Mouse (Mus musculus) cerebellum, adult 9-11 months (tissue): ENCODE results near the gene 4931414P19Rik.

Experiments
- DNase-seq: peaks from one replicate; pipeline ENCODE4 v3.0.0; 2022

The 4931414P19Rik gene

GRCm38 (mm10) chr14:54579638-54580037 is 26.2 kb downstream of the 4931414P19Rik start:
- DNase-seq = no peak

DNA sequence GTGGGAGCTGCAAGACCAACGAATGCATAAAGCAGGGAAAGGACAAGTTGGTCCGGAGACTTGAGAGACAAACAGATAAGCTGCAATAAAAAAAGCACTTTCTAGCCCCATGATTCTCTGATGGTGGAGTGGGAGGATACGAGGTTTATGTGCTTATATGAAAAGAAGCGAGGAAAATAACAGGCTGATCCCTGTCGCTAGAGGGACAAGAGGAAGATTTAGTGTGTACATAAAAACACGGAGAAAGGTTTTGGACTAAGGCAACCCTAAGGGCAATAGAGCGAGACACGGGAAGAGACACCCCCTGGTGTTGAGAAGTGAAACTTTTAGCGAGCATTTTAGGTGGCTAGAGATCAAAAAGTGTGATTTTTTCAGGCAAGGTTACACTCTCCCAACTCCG is 27.7 kb downstream of the 4931414P19Rik start:
- DNase-seq = no peak

DNA sequence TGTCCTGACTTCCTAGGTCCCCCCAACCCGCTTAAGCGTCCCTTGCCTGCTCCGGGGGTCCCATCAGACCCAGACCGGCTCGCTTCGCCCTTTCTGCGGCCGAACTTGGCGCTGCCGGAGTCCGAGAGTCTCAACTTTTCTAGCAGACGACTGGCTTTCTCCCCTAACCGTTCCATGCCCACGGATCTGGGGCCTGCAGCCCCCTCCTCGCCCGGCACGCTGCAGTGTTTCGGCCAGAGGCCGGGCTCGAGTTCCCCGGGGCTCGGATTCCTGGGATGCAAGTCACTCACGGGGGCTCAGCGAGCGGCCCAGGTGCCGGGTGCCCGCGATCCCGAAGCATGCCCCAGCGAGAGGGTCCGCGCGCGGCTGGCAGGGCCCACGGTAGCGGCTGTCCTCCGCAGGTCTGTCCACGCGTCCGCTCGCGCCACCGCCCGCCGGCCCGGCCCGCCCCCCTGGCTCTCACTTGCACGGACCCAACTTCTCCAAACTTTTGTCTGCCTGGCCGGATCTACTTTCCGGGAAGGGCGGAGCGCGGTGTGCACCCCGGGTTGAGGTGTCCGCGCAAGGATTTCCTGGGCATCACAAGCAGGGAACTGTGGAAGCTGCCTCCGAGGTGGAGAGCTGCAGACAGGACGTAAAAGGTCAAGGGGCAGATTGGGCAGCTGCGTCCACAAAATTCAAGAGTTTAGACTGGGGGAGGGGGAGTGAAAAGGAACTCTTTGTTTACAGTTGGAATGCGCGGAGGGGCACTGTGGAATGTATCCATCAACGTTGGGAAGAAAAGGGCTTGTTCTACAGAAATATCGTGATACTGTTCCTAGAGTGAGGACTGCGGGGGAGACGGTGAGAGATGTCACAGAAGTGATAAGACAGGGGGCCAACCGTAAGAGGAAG is 28.5 kb downstream of the 4931414P19Rik start, which contains the start of gene Ajuba:
TSS of gene Ajuba (minus strand) at position 470 of the 894 bp plus-strand sequence.
- DNase-seq = no peak

DNA sequence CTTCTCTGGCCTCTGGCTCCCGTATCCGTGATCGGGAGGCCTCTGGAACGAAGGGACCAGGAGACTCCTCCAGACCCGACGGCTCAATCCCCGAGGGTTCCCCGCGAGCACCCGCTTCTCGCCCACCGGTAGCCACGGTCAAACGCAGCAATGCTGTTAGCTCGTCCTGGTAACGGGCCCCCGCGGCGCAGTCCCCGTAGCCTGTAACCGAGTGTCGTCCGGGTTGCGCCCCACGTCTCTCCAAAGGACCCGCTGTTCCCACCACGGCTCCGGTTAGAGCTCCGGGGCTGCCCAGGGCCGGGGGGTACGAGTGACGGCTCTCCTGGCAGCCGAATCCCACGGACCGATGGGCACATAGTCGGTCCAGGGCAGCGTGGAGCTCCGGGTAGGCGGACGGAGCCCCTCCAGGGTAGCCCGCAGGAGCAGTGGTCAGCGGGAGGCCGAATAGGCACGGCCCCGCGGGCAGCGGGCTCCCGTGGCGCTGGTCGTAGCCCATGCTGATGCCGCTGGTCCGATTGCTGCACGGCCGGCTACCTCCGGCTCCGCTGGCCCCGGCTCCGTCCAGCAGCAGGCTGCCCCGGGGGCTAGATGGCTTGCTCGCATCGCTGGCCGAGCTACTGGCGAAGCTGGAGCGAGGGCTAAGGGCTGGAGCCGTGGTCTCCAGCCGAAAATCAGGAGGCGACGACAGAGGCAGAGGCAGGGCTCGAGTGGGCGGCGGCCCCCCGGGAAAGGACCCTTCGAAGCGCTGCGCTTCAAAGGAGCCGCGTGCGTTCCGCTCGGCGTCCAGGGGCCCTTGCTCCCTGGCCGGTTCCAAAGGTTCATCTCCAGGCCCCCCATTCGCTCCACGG is 29.3 kb downstream of the 4931414P19Rik start:
- DNase-seq = no peak

DNA sequence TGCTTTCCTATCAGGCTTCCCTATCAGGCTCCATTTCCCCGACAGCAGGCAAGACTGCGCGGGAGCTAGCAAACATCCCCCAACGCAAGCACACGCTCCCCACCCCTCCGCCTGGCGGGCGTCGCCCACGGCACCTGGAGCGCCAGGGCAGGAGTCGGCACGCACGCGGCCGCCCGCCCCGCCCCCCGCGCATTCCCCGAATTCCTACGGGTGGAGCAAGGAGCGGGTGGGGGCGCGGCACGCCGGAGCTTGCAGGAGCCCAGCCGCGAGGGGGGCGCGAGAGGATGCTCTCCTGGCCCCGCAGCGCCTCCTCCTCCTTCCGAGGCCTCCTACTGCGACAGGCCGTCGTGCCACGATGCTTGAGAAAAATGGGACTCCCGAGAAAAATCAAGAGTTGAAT is 30.2 kb downstream of the 4931414P19Rik start:
- no peak for DNase-seq

- DNase-seq = no peak
Observed at GRCm38 (mm10) chr14:54575031-54575430, 30.8 kb downstream of the 4931414P19Rik start.

GRCm38 (mm10) chr14:54574253-54574652 is 31.5 kb downstream of the 4931414P19Rik start:
- no peak for DNase-seq

DNA sequence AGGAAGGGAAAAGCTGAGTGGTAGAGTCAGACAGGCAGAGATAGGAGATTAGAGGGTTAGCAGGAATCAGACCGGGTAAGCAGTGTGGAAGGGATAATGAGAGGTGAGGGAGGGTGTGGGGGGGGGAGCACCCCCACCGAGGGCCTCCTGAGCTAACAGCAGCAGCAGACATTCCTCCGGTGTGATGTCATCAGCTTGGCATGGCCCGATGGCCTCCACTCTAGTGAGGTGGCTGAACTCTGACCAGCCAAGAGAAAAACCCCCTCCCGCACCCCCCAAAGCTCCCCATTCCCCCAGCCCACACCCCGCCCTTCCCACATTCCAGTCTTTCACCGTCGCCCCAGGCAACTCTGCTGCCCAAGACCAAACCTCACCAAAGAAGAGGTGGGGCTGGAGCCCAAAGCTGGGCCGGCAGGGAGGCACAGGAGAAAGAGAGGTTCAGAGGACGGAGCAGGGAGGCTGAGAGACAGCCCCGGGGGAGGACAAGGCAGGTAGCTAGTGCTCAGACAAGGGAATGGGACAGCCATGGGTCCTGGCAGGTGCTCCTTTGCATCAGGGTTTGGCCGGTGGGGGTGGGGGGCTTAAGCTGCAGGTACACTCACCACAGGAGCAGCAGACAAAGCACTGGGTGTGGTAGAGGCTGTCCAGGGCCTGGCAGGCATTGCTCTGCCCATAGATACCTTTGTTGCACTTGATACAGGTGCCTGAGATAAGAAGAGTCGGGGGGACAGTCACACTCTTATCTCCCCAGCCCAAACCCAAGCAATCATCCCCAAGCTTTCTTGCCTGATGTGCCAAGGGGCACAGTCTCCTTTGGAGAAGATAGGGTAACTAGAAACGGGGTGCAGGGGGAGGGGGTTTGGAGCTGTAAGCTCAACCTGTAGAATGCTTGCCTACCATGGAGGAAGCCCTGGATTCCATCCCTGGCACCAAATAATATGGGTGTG is 32.7 kb downstream of the 4931414P19Rik start:
- DNase-seq = no peak

- DNase-seq = no peak
Observed at GRCm38 (mm10) chr14:54572122-54572521, 33.7 kb downstream of the 4931414P19Rik start.

DNA sequence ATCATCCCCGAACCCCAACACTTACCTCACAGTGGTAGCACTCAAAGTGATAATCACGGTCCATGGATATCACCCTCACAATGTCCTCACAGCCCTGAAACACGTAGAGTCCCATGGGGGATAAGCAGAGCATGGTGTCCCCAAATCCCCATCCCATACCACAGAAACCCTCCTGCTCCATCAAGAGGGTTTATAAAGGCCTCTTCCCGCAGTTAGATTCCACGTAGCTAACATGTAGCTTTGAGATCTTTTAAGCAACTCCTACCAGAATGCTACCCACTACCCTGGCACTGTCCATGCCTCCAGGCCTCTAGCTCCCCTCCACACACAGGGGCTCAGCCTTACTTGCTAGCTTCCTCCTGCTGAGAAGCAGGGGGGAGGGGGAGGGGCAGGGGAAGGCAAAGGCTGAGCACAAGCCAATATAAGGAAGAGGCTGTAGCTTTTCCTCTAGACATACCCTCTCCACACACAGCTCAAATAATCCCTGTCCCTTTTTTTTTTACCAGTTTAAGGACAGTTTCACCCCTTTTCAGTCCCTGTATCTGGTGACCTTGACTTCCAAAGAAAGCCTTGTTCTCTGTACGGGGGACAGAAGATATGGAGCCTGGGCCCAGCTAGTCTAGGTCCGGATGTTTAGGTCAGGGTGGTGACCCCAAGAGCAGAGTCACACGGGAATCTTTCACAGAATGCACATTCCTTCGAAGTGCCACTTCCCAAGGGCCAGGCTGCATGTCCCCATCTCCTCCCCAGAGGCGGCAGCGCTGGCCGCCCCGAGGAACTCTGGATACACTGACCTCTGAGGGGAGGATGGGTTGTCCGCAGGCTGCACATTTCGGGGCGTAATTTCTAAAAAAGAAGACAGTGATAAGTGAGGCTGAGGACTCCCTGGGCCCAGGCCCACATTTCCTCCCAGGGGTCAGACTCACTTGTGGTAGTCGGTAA is 36.1 kb downstream of the 4931414P19Rik start:
- DNase-seq = no peak

GRCm38 (mm10) chr14:54568694-54569414 is 36.9 kb downstream of the 4931414P19Rik start:
- peak; percentile 68 for DNase-seq

GRCm38 (mm10) chr14:54560527-54561242 is 45.1 kb downstream of the 4931414P19Rik start:
- no peak for DNase-seq

- no peak for DNase-seq
Observed at GRCm38 (mm10) chr14:54557330-54557729, 48.5 kb downstream of the 4931414P19Rik start.

- peak; percentile 73 for DNase-seq
Observed at GRCm38 (mm10) chr14:54553975-54554769, 51.6 kb downstream of the 4931414P19Rik start, which contains the start of gene Haus4. TSS of gene Haus4 (minus strand) at chr14:54554616.

DNA sequence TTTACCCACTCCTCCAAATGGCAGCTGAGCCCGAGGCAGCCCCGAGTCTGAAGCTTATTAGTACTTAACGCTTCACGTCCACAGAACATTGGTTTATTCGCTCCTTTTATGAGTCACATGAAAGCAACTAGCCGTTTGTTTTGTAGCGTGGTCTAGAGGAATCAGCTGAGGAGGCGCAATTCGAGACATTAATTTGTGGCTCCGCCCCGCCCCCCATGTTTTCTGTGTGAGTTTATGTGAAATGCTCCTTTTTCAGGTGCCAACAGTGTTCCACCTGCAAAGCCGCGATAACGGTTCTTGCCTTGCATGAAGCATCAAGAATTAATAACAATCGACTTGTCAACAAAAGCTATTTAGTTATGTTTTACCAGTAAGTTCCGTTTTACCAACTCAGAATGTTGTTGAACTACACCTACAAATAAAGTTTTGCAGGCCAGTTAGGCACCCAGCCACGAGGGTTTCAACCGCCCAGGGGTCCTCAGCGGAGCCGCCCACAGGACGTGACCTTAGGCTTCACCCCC is 52.3 kb downstream of the 4931414P19Rik start:
- no peak for DNase-seq

DNA sequence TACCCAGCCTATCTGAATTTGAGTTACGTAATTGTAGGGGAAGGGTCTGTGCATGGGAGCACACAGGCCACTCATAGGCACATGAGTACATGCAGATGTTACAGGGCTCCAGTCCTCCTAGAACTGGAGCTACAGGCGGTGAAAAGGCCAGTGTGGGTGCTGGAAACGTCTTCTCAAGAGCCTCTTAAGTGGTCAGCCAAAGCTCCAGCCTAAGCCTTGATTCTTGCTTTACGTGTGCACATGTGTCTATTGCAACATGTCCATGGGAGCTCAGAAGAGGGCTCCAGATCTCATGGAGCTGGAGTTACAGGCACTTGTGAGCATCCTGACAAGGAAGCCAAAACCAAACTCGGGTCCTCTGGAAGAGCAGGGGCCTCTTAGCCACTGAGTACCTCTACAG is 61.1 kb downstream of the 4931414P19Rik start:
- no peak for DNase-seq

- DNase-seq = no peak
Observed at GRCm38 (mm10) chr14:54540771-54541170, 65.0 kb downstream of the 4931414P19Rik start.

DNA sequence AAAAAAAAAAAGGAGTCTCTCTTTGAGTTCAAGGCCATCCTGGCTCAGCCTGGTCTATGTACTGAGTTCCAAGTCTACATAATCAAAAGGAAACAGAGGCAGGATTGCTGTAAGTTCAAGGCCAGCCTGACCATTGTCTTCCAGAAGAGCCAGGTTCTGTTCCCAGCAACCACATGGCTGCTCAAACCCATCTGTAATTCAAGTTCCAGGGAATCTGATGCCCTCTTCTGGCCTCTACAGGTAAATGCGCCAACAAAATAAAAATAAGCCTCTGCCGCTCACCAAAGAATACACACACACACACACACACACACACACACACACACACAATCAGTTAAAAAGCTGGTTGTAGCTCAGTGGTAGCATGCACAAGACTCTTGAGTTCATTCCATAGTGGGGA is 67.2 kb downstream of the 4931414P19Rik start:
- DNase-seq = no peak
